Mouse (Mus musculus): ENCODE data around the gene Tcf15. TPM values are rescaled to one million over a fixed set of nuclear protein-coding genes. Genes with fewer than 3 reads are reported as not detected.

Tcf15 gene
- polyA plus RNA-seq, 1 experiment from 2014 or later, result 7.4 TPM

- 90% methylated on average over 3 of the region's 3 CpGs for WGBS
- no peaks in the 10 kb centered on the region for H3K27me3 ChIP-seq
These were observed 13.6 kb upstream of the Tcf15 start for GRCm38 (mm10) chr2:152129778-152130177.

GRCm38 (mm10) chr2:152132016-152132415 lies 11.3 kb upstream of the Tcf15 start:
- no peak overlapping the region for H3K9ac ChIP-seq
- no peaks in the 10 kb centered on the region for H3K27me3 ChIP-seq
- H3K4me2 ChIP-seq, result no peak overlapping the region
- no peak overlapping the region for H3K27ac ChIP-seq (replicated peaks)
- 40% methylated on average over 9 of the region's 9 CpGs for WGBS
- H3K4me3 ChIP-seq, result no peak overlapping the region
- H3K36me3 ChIP-seq, result no peaks in the 10 kb centered on the region
- no peak for ATAC-seq (ENCODE audit: low read depth)
- no peaks in the 10 kb centered on the region for H3K9me3 ChIP-seq
- H3K4me1 ChIP-seq (replicated peaks), result peaks cover 12% of the 10 kb centered on the region; the same call in 1 of the 2 replicates

More at GRCm38 (mm10) chr2:152129778-152130177, 13.6 kb upstream of the Tcf15 start:
- no peak overlapping the region for H3K4me2 ChIP-seq
- H3K9ac ChIP-seq, result no peak overlapping the region
- H3K9me3 ChIP-seq, result no peaks in the 10 kb centered on the region
- no peaks in the 10 kb centered on the region for H3K36me3 ChIP-seq
- ATAC-seq (ENCODE audit: low read depth), result no peak
- H3K27ac ChIP-seq (replicated peaks), result no peak overlapping the region
- H3K4me1 ChIP-seq (replicated peaks), result peaks cover 12% of the 10 kb centered on the region; the same call in 1 of the 2 replicates
- no peak overlapping the region for H3K4me3 ChIP-seq

- Histone ChIP-seq H3K36me3 (no peaks in the 10 kb centered on the region), H3K27ac (replicated peaks) (no peak overlapping the region), H3K4me3 (no peak overlapping the region), H3K9ac (no peak overlapping the region), H3K4me1 (replicated peaks) (peaks cover 12% of the 10 kb centered on the region; the same call in 1 of the 2 replicates), H3K4me2 (no peak overlapping the region), H3K27me3 (no peaks in the 10 kb centered on the region), H3K9me3 (no peaks in the 10 kb centered on the region)
- 78% methylated on average over 8 of the region's 8 CpGs for WGBS
- no peak for ATAC-seq (ENCODE audit: low read depth)
These were observed 10.7 kb upstream of the Tcf15 start for GRCm38 (mm10) chr2:152132691-152133090.

GRCm38 (mm10) chr2:152139191-152139987 lies 4.0 kb upstream of the Tcf15 start:
- Histone ChIP-seq H3K9me3 (no peaks in the 10 kb centered on the region), H3K9ac (no peak overlapping the region), H3K4me1 (replicated peaks) (peaks cover 45% of the 10 kb centered on the region), H3K4me3 (no peak overlapping the region), H3K27ac (replicated peaks) (no peak overlapping the region), H3K27me3 (peaks cover 28% of the 10 kb centered on the region), H3K4me2 (no peak overlapping the region), H3K36me3 (no peaks in the 10 kb centered on the region)
- 51% methylated on average over 10 of the region's 10 CpGs for WGBS
- ATAC-seq (ENCODE audit: low read depth), result no peak

- 43% methylated on average over 11 of the region's 11 CpGs for WGBS
- Histone ChIP-seq H3K4me2 (no peak overlapping the region), H3K9me3 (no peaks in the 10 kb centered on the region), H3K27ac (replicated peaks) (no peak overlapping the region), H3K4me1 (replicated peaks) (peaks cover 60% of the 10 kb centered on the region), H3K27me3 (peaks cover 41% of the 10 kb centered on the region), H3K36me3 (no peaks in the 10 kb centered on the region), H3K9ac (no peak overlapping the region), H3K4me3 (no peak overlapping the region)
- ATAC-seq (ENCODE audit: low read depth), result no peak
These were observed 2.4 kb upstream of the Tcf15 start for GRCm38 (mm10) chr2:152140941-152141340.

- peaks cover 47% of the 10 kb centered on the region for H3K27me3 ChIP-seq
- H3K4me1 ChIP-seq (replicated peaks), result peaks cover 63% of the 10 kb centered on the region
- H3K9me3 ChIP-seq, result no peaks in the 10 kb centered on the region
- no peak overlapping the region for H3K9ac ChIP-seq
- peak overlapping the region; percentile 82 for H3K4me2 ChIP-seq
- WGBS, result 45% methylated on average over 1 of the region's 1 CpGs
- H3K4me3 ChIP-seq, result peak overlapping the region; percentile 30; the same call in 1 of the 2 replicates
- H3K27ac ChIP-seq (replicated peaks), result 0 out of 2 replicates have a peak overlapping the region, but pooled peaks have one; percentile 28
- ATAC-seq (ENCODE audit: low read depth), result no peak
- no peaks in the 10 kb centered on the region for H3K36me3 ChIP-seq
These were observed 1.9 kb upstream of the Tcf15 start for GRCm38 (mm10) chr2:152141491-152141890.

- peaks cover 64% of the 10 kb centered on the region for H3K4me1 ChIP-seq (replicated peaks)
- peak overlapping the region; percentile 28; the same call in 1 of the 2 replicates for H3K27ac ChIP-seq (replicated peaks)
- H3K9ac ChIP-seq, result peak overlapping the region; percentile 50; the same call in 1 of the 2 replicates
- H3K4me2 ChIP-seq, result peak overlapping the region; percentile 82
- no peaks in the 10 kb centered on the region for H3K36me3 ChIP-seq
- peaks cover 48% of the 10 kb centered on the region for H3K27me3 ChIP-seq
- peak overlapping the region; percentile 30 for H3K4me3 ChIP-seq
- 2% methylated on average over 13 of the region's 13 CpGs for WGBS
- H3K9me3 ChIP-seq, result no peaks in the 10 kb centered on the region
- 0 out of 2 replicates have a peak, but pooled peaks have one; percentile 24 for ATAC-seq (ENCODE audit: low read depth)
These were observed 1.3 kb upstream of the Tcf15 start for GRCm38 (mm10) chr2:152142046-152142445.

GRCm38 (mm10) chr2:152142571-152142970 lies 790 bp upstream of the Tcf15 start:
- Histone ChIP-seq H3K4me2 (peak overlapping the region; percentile 82), H3K4me3 (peak overlapping the region; percentile 30), H3K27me3 (peaks cover 48% of the 10 kb centered on the region), H3K36me3 (no peaks in the 10 kb centered on the region), H3K9ac (no peak overlapping the region), H3K27ac (replicated peaks) (0 out of 2 replicates have a peak overlapping the region, but pooled peaks have one; percentile 28), H3K4me1 (replicated peaks) (peaks cover 66% of the 10 kb centered on the region), H3K9me3 (no peaks in the 10 kb centered on the region)
- 1% methylated on average over 11 of the region's 11 CpGs for WGBS
- no peak for ATAC-seq (ENCODE audit: low read depth)

- 17% methylated on average over 9 of the region's 9 CpGs for WGBS
- Histone ChIP-seq H3K36me3 (no peaks in the 10 kb centered on the region), H3K27ac (replicated peaks) (no peak overlapping the region), H3K4me3 (peak overlapping the region; percentile 52), H3K27me3 (peaks cover 48% of the 10 kb centered on the region), H3K9ac (peak overlapping the region; percentile 71), H3K4me2 (peak overlapping the region; percentile 82), H3K9me3 (no peaks in the 10 kb centered on the region), H3K4me1 (replicated peaks) (peaks cover 66% of the 10 kb centered on the region)
- ATAC-seq (ENCODE audit: low read depth), result no peak
These were observed 743 bp downstream of the Tcf15 start for GRCm38 (mm10) chr2:152144158-152144450.

- Histone ChIP-seq H3K4me1 (replicated peaks) (peaks cover 62% of the 10 kb centered on the region), H3K27me3 (peaks cover 48% of the 10 kb centered on the region), H3K4me2 (peak overlapping the region; percentile 82), H3K9ac (peak overlapping the region; percentile 71; the same call in 1 of the 2 replicates), H3K36me3 (no peaks in the 10 kb centered on the region), H3K4me3 (peak overlapping the region; percentile 52), H3K27ac (replicated peaks) (no peak overlapping the region), H3K9me3 (no peaks in the 10 kb centered on the region)
- WGBS, result 59% methylated on average over 5 of the region's 5 CpGs
- no peak for ATAC-seq (ENCODE audit: low read depth)
These were observed 1.1 kb downstream of the Tcf15 start for GRCm38 (mm10) chr2:152144501-152144900.

- Histone ChIP-seq H3K9ac (no peak overlapping the region), H3K9me3 (no peaks in the 10 kb centered on the region), H3K4me2 (peak overlapping the region; percentile 82), H3K36me3 (no peaks in the 10 kb centered on the region), H3K27me3 (peaks cover 43% of the 10 kb centered on the region), H3K4me1 (replicated peaks) (peaks cover 72% of the 10 kb centered on the region), H3K27ac (replicated peaks) (no peak overlapping the region), H3K4me3 (no peak overlapping the region)
- 69% methylated on average over 2 of the region's 2 CpGs for WGBS
- ATAC-seq (ENCODE audit: low read depth), result no peak
These were observed 2.4 kb downstream of the Tcf15 start for GRCm38 (mm10) chr2:152145711-152146110.

- ATAC-seq (ENCODE audit: low read depth), result no peak
These were observed 3.7 kb downstream of the Tcf15 start for GRCm38 (mm10) chr2:152147079-152147478.

More at GRCm38 (mm10) chr2:152147079-152147478, 3.7 kb downstream of the Tcf15 start:
- Histone ChIP-seq H3K4me2 (no peak overlapping the region), H3K4me1 (replicated peaks) (peaks cover 58% of the 10 kb centered on the region), H3K27ac (replicated peaks) (no peak overlapping the region), H3K4me3 (no peak overlapping the region), H3K27me3 (peaks cover 38% of the 10 kb centered on the region), H3K9me3 (no peaks in the 10 kb centered on the region), H3K9ac (no peak overlapping the region), H3K36me3 (no peaks in the 10 kb centered on the region)
- WGBS, result 68% methylated on average over 3 of the region's 3 CpGs

Data from neural tube, embryonic 13.5 days (tissue).